Mouse (Mus musculus): ENCODE data around the gene Upf1. TPM values are rescaled to one million over a fixed set of nuclear protein-coding genes. Genes with fewer than 3 reads are reported as not detected.
A peak's percentile ranks its signal among the peaks of the same experiment; 100 is the strongest.

Gene Upf1
- total RNA-seq, 2 experiments from 2014 or later: 46.9 to 48.1 TPM

DNA sequence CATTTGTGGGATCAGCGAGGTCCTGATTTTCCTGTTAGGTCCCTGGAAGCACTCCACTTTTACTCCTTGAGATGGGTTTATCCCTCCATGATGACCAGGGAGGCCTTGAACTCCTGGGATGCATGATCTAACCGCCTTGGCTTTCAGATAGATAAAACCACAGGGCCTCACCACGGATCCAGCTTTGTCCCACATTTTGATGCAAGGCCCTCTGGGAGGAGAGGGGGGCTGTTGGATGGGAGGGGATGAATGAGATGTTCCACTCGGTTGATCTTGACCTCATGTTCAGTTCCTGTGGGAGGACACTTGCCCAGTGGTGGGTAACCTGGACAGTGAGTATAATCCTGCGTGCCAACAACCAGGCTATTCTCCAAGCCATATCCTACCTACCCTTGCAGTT lies 68.7 kb downstream of the Upf1 start:
- intact Hi-C loops (cut with DNase I): no loop called here
- DNase-seq (ENCODE audit: extremely low spot score in 1 of 2, low spot score in 2 of 2): no peak

- intact Hi-C loops (cut with DNase I): no loop called here
- peak in 1 of 2 experiments; percentile 53 for DNase-seq (ENCODE audit: extremely low spot score in 1 of 2, low spot score in 2 of 2)
Measured at GRCm38 (mm10) chr8:70283136-70284077, 69.7 kb downstream of the Upf1 start.

DNA sequence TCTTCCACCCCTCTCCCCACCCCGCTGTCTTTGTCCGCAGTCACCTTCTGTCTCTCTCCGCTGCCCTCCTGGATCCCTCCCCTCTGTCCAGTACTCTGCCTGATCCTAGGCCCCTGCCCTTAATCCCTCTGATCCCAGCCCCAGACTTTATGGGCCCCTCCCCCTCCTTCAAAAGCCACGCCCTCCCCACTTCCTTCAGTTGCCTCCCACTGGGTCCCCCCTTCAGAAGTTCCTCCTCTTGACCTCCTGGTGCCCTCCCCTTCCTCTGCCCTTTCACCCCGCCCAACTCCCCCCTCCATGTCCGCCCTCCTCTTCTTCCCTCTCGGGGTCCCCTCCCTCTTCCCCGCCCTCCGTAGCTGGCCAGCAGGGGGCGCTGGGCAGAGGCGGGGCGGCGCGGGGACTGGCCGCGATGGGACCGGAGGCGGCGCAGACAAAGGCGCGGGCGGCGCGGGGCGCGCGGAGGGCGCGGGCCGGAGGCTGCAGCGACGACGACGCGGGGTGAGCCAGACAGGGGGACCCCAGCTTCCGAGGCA lies 70.4 kb downstream of the Upf1 start, which contains the start of gene Homer3:
Homer3 (plus strand) TSS at position 225 of the 533 bp plus-strand sequence.
- intact Hi-C loops (cut with DNase I): no loop called here
- DNase-seq (ENCODE audit: extremely low spot score in 1 of 2, low spot score in 2 of 2): peak; percentile 68 to 95

Other genes with a start within 250 kb of the Upf1 start
- gene Ncan, start 232.4 kb downstream of the Upf1 start, total RNA-seq (2021): 100 to 1,000 TPM; 392 to 416 TPM
- gene Nr2c2ap, start 221.9 kb downstream of the Upf1 start, total RNA-seq (2021): 10 to 100 TPM; 32.7 to 33.6 TPM
- 10 to 100 TPM in 1 of 2 experiments, 1 to 10 TPM in 1; 8.3 to 10.9 TPM for gene Rfxank, start 214.1 kb downstream of the Upf1 start, total RNA-seq (2021)
- 10 to 100 TPM; 40.7 to 42.3 TPM for gene Borcs8, start 213.8 kb downstream of the Upf1 start, total RNA-seq (2021)
- gene Mef2b, start 213.6 kb downstream of the Upf1 start, total RNA-seq (2021): under 1 TPM in 1 of 2 experiments, not detected in 1; 0.59 TPM
- gene Tmem161a, start 180.9 kb downstream of the Upf1 start, total RNA-seq (2021): 10 to 100 TPM; 49.0 to 55.7 TPM
- gene Slc25a42, start 141.0 kb downstream of the Upf1 start, total RNA-seq (2021): 10 to 100 TPM; 26.1 to 26.6 TPM
- gene Sugp2, start 119.1 kb downstream of the Upf1 start, total RNA-seq (2021): 100 to 1,000 TPM; 134 to 140 TPM
- 10 to 100 TPM; 84.6 to 85.4 TPM for gene Armc6, start 118.8 kb downstream of the Upf1 start, total RNA-seq (2021)
- gene Homer3, start 70.5 kb downstream of the Upf1 start, total RNA-seq (2021): 1 to 10 TPM; 7.9 to 9.4 TPM
- 10 to 100 TPM; 64.9 to 65.2 TPM for gene Ddx49, start 50.8 kb downstream of the Upf1 start, total RNA-seq (2021)
- 100 to 1,000 TPM; 124 to 134 TPM for gene Cope, start 50.8 kb downstream of the Upf1 start, total RNA-seq (2021)
- 10 to 100 TPM; 97.9 to 98.4 TPM for gene Cers1, start 37.5 kb downstream of the Upf1 start, total RNA-seq (2021)
- 10 to 100 TPM in 1 of 2 experiments, 1 to 10 TPM in 1; 6.6 to 13.0 TPM for gene Gdf1, start 23.5 kb downstream of the Upf1 start, total RNA-seq (2021)
- under 1 TPM in 1 of 2 experiments, not detected in 1; 0.14 TPM for gene Comp, start 20.3 kb upstream of the Upf1 start, total RNA-seq (2021)
- gene Crtc1, start 86.3 kb upstream of the Upf1 start, total RNA-seq (2021): 100 to 1,000 TPM in 1 of 2 experiments, 10 to 100 TPM in 1; 98.8 to 105 TPM
- gene Klhl26, start 123.7 kb upstream of the Upf1 start, total RNA-seq (2021): 10 to 100 TPM; 33.1 to 33.8 TPM
- 100 to 1,000 TPM; 146 to 159 TPM for gene Tmem59l, start 134.1 kb upstream of the Upf1 start, total RNA-seq (2021)
- gene Crlf1, start 139.9 kb upstream of the Upf1 start, total RNA-seq (2021): 1 to 10 TPM; 7.0 to 9.5 TPM
- 100 to 1,000 TPM in 1 of 2 experiments, 10 to 100 TPM in 1; 95.1 to 106 TPM for gene Rex1bd, start 153.5 kb upstream of the Upf1 start, total RNA-seq (2021)
- gene Uba52, start 157.5 kb upstream of the Upf1 start, total RNA-seq (2021): 1,000 to 10,000 TPM in 1 of 2 experiments, 100 to 1,000 TPM in 1; 991 to 1,007 TPM
- gene Fkbp8, start 174.4 kb upstream of the Upf1 start, total RNA-seq (2021): 100 to 1,000 TPM; 361 to 375 TPM
- 10 to 100 TPM; 37.5 to 41.2 TPM for gene Kxd1, start 174.7 kb upstream of the Upf1 start, total RNA-seq (2021)
- 10 to 100 TPM; 15.1 to 18.5 TPM for gene Ell, start 186.2 kb upstream of the Upf1 start, total RNA-seq (2021)
- gene Isyna1, start 241.1 kb upstream of the Upf1 start, total RNA-seq (2021): 10 to 100 TPM; 46.6 to 53.2 TPM

All from left cerebral cortex, postnatal 10 days (tissue).